Mouse (Mus musculus): ENCODE data around the gene Clvs2.

- TF ChIP-seq POLR2A (IDR thresholded peaks at IDR 0.05; ENCODE audit: control insufficient read depth, low read depth, low read length) (no peak), CTCF (IDR thresholded peaks at IDR 0.05; ENCODE audit: control insufficient read depth, insufficient read depth, insufficient replicate concordance, low read depth, low read length) (no peak)
Measured at GRCm38 (mm10) chr10:33588800-33589199, 35.8 kb downstream of the Clvs2 start.
